Mouse (Mus musculus): Measurements from ENCODE around the gene Gm20696.

DNA sequence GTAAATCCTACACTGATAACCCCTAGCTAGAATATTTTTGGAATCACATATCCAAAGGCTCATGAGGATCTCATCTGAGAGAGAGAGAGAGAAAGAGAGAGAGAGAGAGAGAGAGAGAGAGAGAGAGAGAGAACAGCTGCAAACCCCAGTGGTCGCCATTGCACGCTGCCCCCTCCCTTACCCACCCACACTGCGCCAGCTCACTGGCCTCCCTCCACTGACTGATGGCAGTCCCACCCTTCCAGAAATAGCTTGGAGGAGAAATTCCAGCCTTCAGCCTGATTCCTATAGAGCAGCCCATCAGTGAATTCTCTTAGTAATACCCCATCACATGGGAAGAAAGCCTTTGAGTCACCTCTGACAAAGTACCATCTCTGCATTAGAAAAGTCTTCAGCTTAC is 415.4 kb downstream of the Gm20696 start:
- TF ChIP-seq CTCF (IDR thresholded peaks at IDR 0.05; ENCODE audit: low read depth, low read length) (no peak), POLR2A (IDR thresholded peaks at IDR 0.05; ENCODE audit: insufficient read depth, low read length) (no peak)

Data from ES-Bruce4 (cell line).